Mouse (Mus musculus): Measurements from ENCODE around the gene Nat14. TPM values are rescaled to one million over a fixed set of nuclear protein-coding genes. Genes with fewer than 3 reads are reported as not detected.
A peak's percentile ranks its signal among the peaks of the same experiment; 100 is the strongest.

Nat14 gene
- polyA plus RNA-seq, 1 experiment from 2014 or later, result 14.3 TPM

DNA sequence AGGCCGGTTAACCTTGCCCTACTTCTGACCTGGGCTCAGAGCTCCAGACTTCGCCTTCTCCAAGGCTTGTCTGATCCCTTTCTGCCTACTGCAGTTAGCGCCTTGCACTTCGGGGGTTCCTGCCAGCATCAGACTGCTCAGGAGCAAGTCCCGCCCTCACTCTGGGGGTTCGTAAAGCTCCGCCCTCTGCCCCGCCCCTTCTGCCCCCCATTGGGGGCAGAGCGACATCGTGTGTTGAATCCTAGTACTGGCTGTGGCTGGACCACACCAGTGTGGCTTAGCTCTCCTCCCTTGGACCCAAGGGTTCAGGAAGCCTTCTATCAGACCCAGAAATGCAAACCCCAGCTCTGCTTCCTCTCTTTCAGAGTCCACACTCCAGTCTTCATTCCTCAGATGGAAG is 42.4 kb downstream of the Nat14 start, which contains the start of gene Sbk2:
Gene Sbk2, minus strand, starts transcription at position 135 of the 400 bp plus-strand sequence.
- 3% methylated on average over 10 of the region's 10 CpGs for WGBS
- peak; percentile 61; the same call in 1 of the 2 replicates for ATAC-seq (ENCODE audit: low FRiP score)
- Histone ChIP-seq H3K36me3 (no peaks in the 10 kb centered on the region), H3K9ac (no peak within 1 kb of the TSS), H3K4me2 (replicated peaks) (0 out of 2 replicates have a peak within 1 kb of the TSS, but pooled peaks have one; percentile 16), H3K4me1 (no peaks in the 10 kb centered on the region), H3K4me3 (no peak within 1 kb of the TSS), H3K27ac (no peak within 1 kb of the TSS), H3K27me3 (no peaks in the 10 kb centered on the region), H3K9me3 (replicated peaks) (no peaks in the 10 kb centered on the region)

DNA sequence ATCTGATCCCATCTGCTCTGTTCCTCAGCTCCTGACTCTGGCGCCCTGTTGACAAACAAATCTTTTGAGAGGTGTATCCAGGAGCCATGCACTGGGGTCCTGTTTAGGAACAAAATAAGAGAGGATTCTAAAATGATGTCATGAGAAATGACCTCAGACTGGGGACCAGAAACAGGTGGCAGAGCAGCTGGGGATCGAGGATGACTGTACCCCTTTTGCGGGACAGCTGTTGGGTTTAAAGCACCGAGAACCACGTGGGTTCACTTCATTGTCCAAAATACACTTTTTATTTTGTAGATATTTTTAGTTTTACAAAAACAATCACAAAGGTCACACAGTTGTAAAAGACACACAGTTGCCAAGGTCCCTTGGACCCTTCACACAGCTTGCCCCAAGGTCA is 43.2 kb downstream of the Nat14 start:
- 90% methylated on average over 5 of the region's 5 CpGs for WGBS
- no peak overlapping the region for H3K4me3 ChIP-seq
- H3K9ac ChIP-seq, result no peak overlapping the region
- no peaks in the 10 kb centered on the region for H3K9me3 ChIP-seq (replicated peaks)
- no peak for ATAC-seq (ENCODE audit: low FRiP score)
- H3K4me2 ChIP-seq (replicated peaks), result no peak overlapping the region
- H3K4me1 ChIP-seq, result no peaks in the 10 kb centered on the region
- no peaks in the 10 kb centered on the region for H3K27me3 ChIP-seq
- H3K36me3 ChIP-seq, result no peaks in the 10 kb centered on the region
- no peak overlapping the region for H3K27ac ChIP-seq

DNA sequence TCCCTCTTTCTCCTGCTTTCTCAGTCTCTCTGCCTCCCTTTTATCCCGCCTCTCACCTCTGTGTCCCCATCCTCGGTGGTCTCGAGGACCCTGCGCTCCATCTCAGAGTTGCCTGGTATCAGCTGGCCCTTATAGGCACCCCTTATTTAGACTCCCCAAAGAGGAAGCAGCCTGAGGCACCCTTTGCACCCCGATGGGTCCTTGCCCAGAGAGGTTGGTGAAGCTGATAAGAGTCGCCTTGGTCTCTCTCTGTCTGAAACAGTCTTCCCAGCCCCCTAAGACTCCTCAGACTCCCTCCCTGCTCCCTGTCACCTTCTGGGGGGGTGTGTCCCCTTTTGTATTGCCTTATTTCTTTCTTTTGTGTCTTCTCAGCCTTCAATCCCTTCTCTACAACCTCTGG is 49.2 kb downstream of the Nat14 start, which contains the start of gene Sbk3:
Gene Sbk3, minus strand, starts transcription at position 101 of the 400 bp plus-strand sequence.
- Histone ChIP-seq H3K9me3 (replicated peaks) (no peaks in the 10 kb centered on the region), H3K4me3 (no peak within 1 kb of the TSS), H3K9ac (peak within 1 kb of the TSS; percentile 18), H3K27me3 (no peaks in the 10 kb centered on the region), H3K27ac (no peak within 1 kb of the TSS), H3K4me2 (replicated peaks) (no peak within 1 kb of the TSS), H3K36me3 (no peaks in the 10 kb centered on the region), H3K4me1 (no peaks in the 10 kb centered on the region)
- no peak for ATAC-seq (ENCODE audit: low FRiP score)
- 36% methylated on average over 6 of the region's 6 CpGs for WGBS

DNA sequence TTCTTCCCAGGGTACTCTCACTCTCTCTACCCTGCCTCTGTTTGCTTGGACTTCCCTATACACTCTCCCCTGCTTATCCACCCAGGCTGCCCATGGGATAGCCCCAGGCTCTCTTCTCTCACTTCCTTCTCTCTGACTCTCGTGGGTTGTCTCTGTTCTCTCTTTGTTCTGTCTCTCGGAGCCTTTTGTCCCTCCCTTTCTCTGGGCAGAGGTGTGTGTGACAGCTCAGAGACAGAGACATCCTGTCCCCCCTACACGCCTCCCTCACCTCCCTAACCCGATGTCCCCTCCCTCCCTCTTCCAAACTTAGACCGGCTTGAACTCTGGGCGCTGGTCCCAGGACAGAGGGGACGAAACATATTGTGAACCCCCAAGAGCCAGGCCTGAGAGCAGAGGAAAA is 49.9 kb downstream of the Nat14 start:
- H3K4me1 ChIP-seq, result no peaks in the 10 kb centered on the region
- no peak overlapping the region for H3K4me3 ChIP-seq
- H3K36me3 ChIP-seq, result no peaks in the 10 kb centered on the region
- H3K9me3 ChIP-seq (replicated peaks), result no peaks in the 10 kb centered on the region
- H3K9ac ChIP-seq, result peak overlapping the region; percentile 18; the same call in 1 of the 2 replicates
- no peak overlapping the region for H3K4me2 ChIP-seq (replicated peaks)
- H3K27ac ChIP-seq, result no peak overlapping the region
- ATAC-seq (ENCODE audit: low FRiP score), result no peak
- no peaks in the 10 kb centered on the region for H3K27me3 ChIP-seq
- WGBS, result 33% methylated on average over 7 of the region's 7 CpGs

DNA sequence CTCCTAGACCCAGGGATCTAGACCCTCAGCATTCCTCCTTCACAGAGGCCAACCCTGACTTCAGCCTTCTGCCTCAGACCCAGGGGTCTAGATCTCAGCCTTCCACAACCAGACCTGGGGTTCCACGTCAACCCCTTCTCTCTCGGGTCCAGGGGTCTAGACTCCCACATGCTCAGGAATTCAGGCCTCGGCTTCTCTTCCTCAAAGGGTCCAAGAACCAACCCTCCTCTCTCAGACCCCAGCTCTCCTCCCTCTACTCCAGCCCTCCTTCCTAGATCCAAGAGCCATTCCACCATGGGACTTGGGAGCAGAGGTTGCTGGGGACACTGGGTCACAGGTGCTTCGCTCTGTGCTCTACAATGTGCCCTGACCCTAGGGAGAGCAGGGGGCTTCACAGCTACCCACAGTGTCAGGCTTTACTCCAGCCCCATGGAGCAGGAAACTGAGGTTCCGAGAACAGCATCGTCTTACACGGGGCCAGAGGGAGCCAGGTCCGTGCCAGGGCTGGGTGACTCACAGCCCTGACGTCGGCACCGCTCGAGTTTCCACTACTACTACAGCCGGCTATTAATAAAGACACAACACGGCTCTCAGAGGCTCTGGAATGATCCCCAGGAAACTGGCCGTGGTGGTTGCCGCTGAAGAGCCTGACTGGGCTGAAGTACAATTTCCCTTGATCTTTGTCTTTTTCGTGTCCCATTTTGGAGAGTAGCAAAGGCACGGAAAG is 50.7 kb downstream of the Nat14 start:
- Histone ChIP-seq H3K9me3 (replicated peaks) (no peaks in the 10 kb centered on the region), H3K4me3 (no peak overlapping the region), H3K4me2 (replicated peaks) (no peak overlapping the region), H3K36me3 (no peaks in the 10 kb centered on the region), H3K27me3 (no peaks in the 10 kb centered on the region), H3K9ac (peak overlapping the region; percentile 18; the same call in 1 of the 2 replicates), H3K27ac (no peak overlapping the region), H3K4me1 (no peaks in the 10 kb centered on the region)
- WGBS, result 81% methylated on average over 18 of the region's 18 CpGs
- no peak for ATAC-seq (ENCODE audit: low FRiP score)

Other genes starting within 250 kb of the Nat14 start
- gene Hspbp1, start 237.0 kb upstream of the Nat14 start, polyA plus RNA-seq (2016; fragmentation: Nextera tagmentation; extraction: Ambion mirVana), result 108 and 110 TPM in 2 replicates
- 5.8 and 5.9 TPM in 2 replicates for gene Brsk1, start 231.4 kb upstream of the Nat14 start, polyA plus RNA-seq (2016; fragmentation: Nextera tagmentation; extraction: Ambion mirVana)
- gene Tmem150b, start 196.8 kb upstream of the Nat14 start, polyA plus RNA-seq (2016; fragmentation: Nextera tagmentation; extraction: Ambion mirVana), result 0.26 and 0.48 TPM in 2 replicates
- gene Kmt5c, start 181.9 kb upstream of the Nat14 start, polyA plus RNA-seq (2016; fragmentation: Nextera tagmentation; extraction: Ambion mirVana), result 87.5 and 91.5 TPM in 2 replicates
- 37.6 and 39.8 TPM in 2 replicates for gene Cox6b2, start 168.9 kb upstream of the Nat14 start, polyA plus RNA-seq (2016; fragmentation: Nextera tagmentation; extraction: Ambion mirVana)
- not detected in 2 replicates for gene Fam71e2, start 150.7 kb upstream of the Nat14 start, polyA plus RNA-seq (2016; fragmentation: Nextera tagmentation; extraction: Ambion mirVana)
- 0.34 TPM in 1 of 2 replicates, not detected in the other for gene Il11, start 139.2 kb upstream of the Nat14 start, polyA plus RNA-seq (2016; fragmentation: Nextera tagmentation; extraction: Ambion mirVana)
- not detected in 2 replicates for gene Tmem190, start 139.1 kb upstream of the Nat14 start, polyA plus RNA-seq (2016; fragmentation: Nextera tagmentation; extraction: Ambion mirVana)
- gene Tmem238, start 132.4 kb upstream of the Nat14 start, polyA plus RNA-seq (2016; fragmentation: Nextera tagmentation; extraction: Ambion mirVana), result 2.9 and 4.0 TPM in 2 replicates
- gene Rpl28, start 129.2 kb upstream of the Nat14 start, polyA plus RNA-seq (2016; fragmentation: Nextera tagmentation; extraction: Ambion mirVana), result 290 and 306 TPM in 2 replicates
- gene Ube2s, start 109.4 kb upstream of the Nat14 start, polyA plus RNA-seq (2016; fragmentation: Nextera tagmentation; extraction: Ambion mirVana), result 331 and 348 TPM in 2 replicates
- 5.3 and 6.7 TPM in 2 replicates for gene Shisa7, start 77.3 kb upstream of the Nat14 start, polyA plus RNA-seq (2016; fragmentation: Nextera tagmentation; extraction: Ambion mirVana)
- gene Isoc2b, start 51.8 kb upstream of the Nat14 start, polyA plus RNA-seq (2016; fragmentation: Nextera tagmentation; extraction: Ambion mirVana), result 5.1 and 7.0 TPM in 2 replicates
- gene Isoc2a, start 44.9 kb upstream of the Nat14 start, polyA plus RNA-seq (2016; fragmentation: Nextera tagmentation; extraction: Ambion mirVana), result 0.88 and 1.2 TPM in 2 replicates
- gene Gm36210, start 15.5 kb upstream of the Nat14 start, polyA plus RNA-seq (2016; fragmentation: Nextera tagmentation; extraction: Ambion mirVana), result not detected in 2 replicates
- 4.3 and 4.8 TPM in 2 replicates for gene Zfp628, start 6.8 kb upstream of the Nat14 start, polyA plus RNA-seq (2016; fragmentation: Nextera tagmentation; extraction: Ambion mirVana)
- 1.6 and 2.2 TPM in 2 replicates for gene Ssc5d, start 3.8 kb downstream of the Nat14 start, polyA plus RNA-seq (2016; fragmentation: Nextera tagmentation; extraction: Ambion mirVana)
- gene Sbk2, start 42.4 kb downstream of the Nat14 start, polyA plus RNA-seq (2016; fragmentation: Nextera tagmentation; extraction: Ambion mirVana), result not detected in 2 replicates
- 0.19 and 0.23 TPM in 2 replicates for gene Sbk3, start 49.1 kb downstream of the Nat14 start, polyA plus RNA-seq (2016; fragmentation: Nextera tagmentation; extraction: Ambion mirVana)
- gene Zfp579, start 74.1 kb downstream of the Nat14 start, polyA plus RNA-seq (2016; fragmentation: Nextera tagmentation; extraction: Ambion mirVana), result 57.8 and 61.4 TPM in 2 replicates
- 8.5 and 9.1 TPM in 2 replicates for gene Zfp524, start 92.4 kb downstream of the Nat14 start, polyA plus RNA-seq (2016; fragmentation: Nextera tagmentation; extraction: Ambion mirVana)
- gene Fiz1, start 92.7 kb downstream of the Nat14 start, polyA plus RNA-seq (2016; fragmentation: Nextera tagmentation; extraction: Ambion mirVana), result 59.6 and 60.1 TPM in 2 replicates
- 0.32 TPM in 1 of 2 replicates, not detected in the other for gene Gm44973, start 93.5 kb downstream of the Nat14 start, polyA plus RNA-seq (2016; fragmentation: Nextera tagmentation; extraction: Ambion mirVana)
- gene Zfp865, start 98.3 kb downstream of the Nat14 start, polyA plus RNA-seq (2016; fragmentation: Nextera tagmentation; extraction: Ambion mirVana), result 9.0 and 9.3 TPM in 2 replicates
- gene Ccdc106, start 98.5 kb downstream of the Nat14 start, polyA plus RNA-seq (2016; fragmentation: Nextera tagmentation; extraction: Ambion mirVana), result 17.4 and 19.9 TPM in 2 replicates
- gene 4632433K11Rik, start 112.1 kb downstream of the Nat14 start, polyA plus RNA-seq (2016; fragmentation: Nextera tagmentation; extraction: Ambion mirVana), result 0.44 TPM in 1 of 2 replicates, not detected in the other
- 6.1 and 6.9 TPM in 2 replicates for gene Zfp784, start 116.4 kb downstream of the Nat14 start, polyA plus RNA-seq (2016; fragmentation: Nextera tagmentation; extraction: Ambion mirVana)
- 45.4 and 51.8 TPM in 2 replicates for gene Zfp580, start 129.5 kb downstream of the Nat14 start, polyA plus RNA-seq (2016; fragmentation: Nextera tagmentation; extraction: Ambion mirVana)
- gene U2af2, start 140.1 kb downstream of the Nat14 start, polyA plus RNA-seq (2016; fragmentation: Nextera tagmentation; extraction: Ambion mirVana), result 136 and 138 TPM in 2 replicates
- gene Epn1, start 158.2 kb downstream of the Nat14 start, polyA plus RNA-seq (2016; fragmentation: Nextera tagmentation; extraction: Ambion mirVana), result 74.5 and 79.6 TPM in 2 replicates
- gene Rfpl4, start 194.9 kb downstream of the Nat14 start, polyA plus RNA-seq (2016; fragmentation: Nextera tagmentation; extraction: Ambion mirVana), result not detected in 2 replicates
- 0.31 and 0.41 TPM in 2 replicates for gene Rasl2-9, start 203.9 kb downstream of the Nat14 start, polyA plus RNA-seq (2016; fragmentation: Nextera tagmentation; extraction: Ambion mirVana)
- not detected in 2 replicates for gene Vmn1r55, start 227.6 kb downstream of the Nat14 start, polyA plus RNA-seq (2016; fragmentation: Nextera tagmentation; extraction: Ambion mirVana)